Mouse (Mus musculus): Measurements from ENCODE around the gene Ubxn6.
A peak's percentile ranks its signal among the peaks of the same experiment; 100 is the strongest.

Gene Ubxn6

GRCm38 (mm10) chr17:56055945-56056678, 18.7 kb downstream of the Ubxn6 start:
- no peak for DNase-seq (ENCODE audit: low read depth, low spot score)

GRCm38 (mm10) chr17:56054938-56055337, 19.9 kb downstream of the Ubxn6 start:
- DNase-seq (ENCODE audit: low read depth, low spot score) = no peak

- DNase-seq (ENCODE audit: low read depth, low spot score) = no peak
Measured at GRCm38 (mm10) chr17:56051369-56051768, 23.5 kb downstream of the Ubxn6 start.

- no peak for DNase-seq (ENCODE audit: low read depth, low spot score)
Measured at GRCm38 (mm10) chr17:56040857-56041163, 34.0 kb downstream of the Ubxn6 start.

DNA sequence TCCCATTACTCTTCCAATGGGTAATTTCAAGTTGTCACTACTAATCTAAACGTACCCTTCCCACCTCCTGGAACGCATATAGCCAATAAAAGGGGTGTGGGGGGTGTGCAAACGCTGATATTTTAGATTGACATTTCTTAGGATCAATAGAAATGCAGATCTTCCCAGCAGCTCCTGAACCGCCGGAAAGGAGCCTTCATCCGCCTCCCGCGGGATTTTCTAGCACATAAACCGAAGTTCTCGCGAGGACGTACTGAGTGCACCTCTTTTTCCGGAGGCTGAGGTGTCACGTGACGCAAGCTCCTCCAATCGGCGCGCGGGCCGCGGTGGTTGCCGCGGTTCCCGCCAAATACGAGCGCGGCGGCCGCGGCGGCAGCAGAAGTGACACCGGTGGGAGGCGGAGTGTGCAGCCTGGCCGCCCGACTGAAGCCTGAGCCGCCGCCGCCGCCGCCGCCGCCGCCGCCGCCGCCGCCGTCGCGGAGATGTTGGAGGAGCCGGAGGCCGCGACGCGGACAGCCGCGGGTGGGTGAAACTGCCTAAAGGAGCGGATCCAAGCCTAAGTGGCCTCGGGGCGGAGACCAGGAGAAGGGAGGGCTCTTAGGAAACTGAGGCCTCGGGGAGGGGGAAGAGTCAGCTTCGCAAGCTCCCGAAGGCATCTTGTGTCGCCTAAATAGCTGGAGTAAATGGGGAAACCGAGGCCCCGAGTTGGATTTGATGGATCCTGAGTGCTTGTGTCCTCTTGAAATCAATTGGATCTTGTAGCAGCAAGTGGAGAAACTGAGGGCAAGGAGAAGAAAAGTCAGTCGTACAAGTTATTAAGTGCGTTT, 34.6 kb downstream of the Ubxn6 start, which contains the start of gene Chaf1a:
TSS of gene Chaf1a (plus strand) at position 410 of the 827 bp plus-strand sequence.
- DNase-seq (ENCODE audit: low read depth, low spot score) = peak; percentile 97

DNA sequence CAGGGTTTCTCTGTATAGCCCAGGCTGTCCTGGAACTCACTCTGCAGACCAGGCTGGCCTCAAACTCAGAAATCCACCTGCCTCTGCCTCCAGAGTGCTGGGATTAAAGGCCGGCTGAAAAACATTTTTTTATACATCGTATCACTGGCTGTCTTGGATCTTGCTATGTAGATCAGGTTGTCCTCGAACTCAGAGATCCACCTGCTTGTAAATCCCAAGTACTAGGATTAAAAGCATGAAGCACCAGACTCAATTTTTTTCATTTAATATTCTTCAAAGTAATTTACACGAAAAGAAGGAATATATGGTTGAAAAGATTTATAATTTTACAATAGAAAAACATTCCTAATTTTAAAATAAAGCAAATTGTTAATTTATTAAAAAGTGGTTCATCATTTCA, 35.5 kb downstream of the Ubxn6 start:
- no peak for DNase-seq (ENCODE audit: low read depth, low spot score)

DNA sequence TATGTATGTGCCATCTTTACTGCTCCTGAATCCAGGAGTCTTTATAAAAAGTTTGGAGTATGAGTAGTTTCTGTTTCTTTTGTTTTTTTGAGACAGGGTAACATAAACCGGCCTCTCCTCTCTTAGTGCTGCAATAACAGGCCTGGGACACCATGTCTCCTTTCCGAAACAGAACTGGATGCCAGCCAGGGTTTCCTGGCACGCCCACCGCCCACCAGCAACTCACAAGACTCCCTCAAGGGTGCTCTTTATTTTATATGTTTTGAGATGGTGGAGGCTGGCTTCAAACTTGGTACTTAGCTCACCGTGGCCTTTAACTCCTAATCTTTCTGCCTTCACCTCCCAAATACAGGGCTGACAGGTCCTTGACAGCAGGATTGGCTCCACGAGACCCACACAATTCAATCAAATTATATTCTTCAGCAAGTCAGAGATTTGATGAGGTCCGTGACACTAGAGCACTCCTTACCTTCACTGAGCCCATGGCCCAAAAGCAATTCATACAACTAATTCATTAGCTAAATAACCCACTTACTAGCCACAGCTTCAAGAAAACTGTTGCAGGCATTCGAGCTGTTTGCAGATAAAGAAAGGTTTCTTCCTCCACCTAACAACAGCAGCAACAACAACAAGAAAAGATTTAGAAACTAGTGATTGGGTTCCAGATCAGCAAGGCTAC, 36.1 kb downstream of the Ubxn6 start:
- no peak for DNase-seq (ENCODE audit: low read depth, low spot score)

- DNase-seq (ENCODE audit: low read depth, low spot score) = no peak
Measured at GRCm38 (mm10) chr17:56036901-56037287, 37.9 kb downstream of the Ubxn6 start.

DNA sequence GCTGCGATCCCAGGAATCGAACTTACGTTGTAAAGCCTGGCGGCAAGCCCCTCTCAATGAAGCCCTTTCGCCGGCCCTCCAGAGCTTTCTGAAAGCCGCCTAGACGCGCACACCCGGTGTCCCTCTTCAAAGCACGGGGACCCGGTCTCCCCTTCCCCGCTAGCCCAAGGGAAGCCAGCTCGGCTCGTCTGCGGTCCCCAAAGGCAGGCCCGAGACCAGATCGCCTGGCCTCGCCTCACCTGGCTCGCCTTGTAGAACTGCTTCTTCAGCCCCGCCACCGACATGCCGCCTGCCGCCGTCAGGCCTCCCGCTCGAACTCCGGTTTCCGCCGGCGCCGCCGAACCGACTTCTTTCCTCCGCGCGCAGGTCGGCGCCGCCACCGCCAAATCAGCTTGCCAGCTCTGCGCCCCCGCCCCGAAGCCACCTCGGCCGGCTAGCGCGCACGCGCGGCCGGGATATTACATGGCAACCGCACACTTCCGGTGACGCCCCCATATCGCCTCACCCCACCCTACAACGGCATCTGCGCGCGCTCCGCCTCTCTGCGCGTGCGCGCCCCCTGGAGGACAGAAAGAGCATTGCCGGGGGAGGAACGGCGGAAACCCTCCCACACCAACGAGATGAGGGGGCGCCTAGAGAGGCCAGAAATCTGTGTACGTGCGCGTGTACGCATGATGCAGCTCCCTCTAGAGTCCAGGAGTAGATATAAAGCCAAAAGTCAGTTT, 38.5 kb downstream of the Ubxn6 start, which contains the start of gene Sh3gl1:
TSS of gene Sh3gl1 (minus strand) at position 460 of the 725 bp plus-strand sequence.
- peak; percentile 98 for DNase-seq (ENCODE audit: low read depth, low spot score)

DNA sequence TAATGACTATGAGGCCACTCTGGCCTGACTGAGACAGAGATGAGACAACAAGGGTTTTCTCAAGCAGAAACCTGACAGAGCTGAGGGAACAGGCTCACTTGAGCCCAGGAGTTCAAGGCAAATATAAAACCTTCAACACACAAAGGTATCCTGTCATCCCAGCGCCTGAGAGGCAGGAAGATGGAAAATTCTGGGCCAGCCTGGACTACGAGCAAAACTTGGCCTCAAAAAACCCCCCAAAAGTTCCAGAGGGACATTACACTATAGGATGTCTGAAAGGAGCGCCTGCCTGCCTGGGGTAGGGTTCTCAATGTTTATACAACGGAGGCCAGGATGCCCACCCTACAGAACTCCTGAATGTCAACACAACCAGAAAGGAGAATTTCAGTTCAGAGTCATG, 39.6 kb downstream of the Ubxn6 start:
- no peak for DNase-seq (ENCODE audit: low read depth, low spot score)

DNA sequence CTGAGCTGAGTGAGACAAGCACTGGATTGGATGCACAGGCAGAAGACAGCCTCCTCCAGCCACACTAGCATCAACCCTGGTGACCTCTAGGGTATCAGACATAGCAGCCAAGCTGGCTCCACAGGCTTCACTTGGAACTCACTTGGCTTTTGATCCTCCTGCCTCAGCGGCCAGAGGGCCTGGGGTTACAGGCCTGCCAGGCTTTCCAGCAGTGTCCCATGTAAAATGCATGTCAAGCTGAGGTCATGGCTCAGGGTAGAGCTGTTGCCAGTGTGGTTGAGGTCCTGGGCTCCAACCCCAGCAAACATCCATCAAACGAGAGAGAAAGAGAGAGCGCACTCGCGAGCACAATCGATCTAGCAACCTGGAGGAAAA, 40.1 kb downstream of the Ubxn6 start:
- no peak for DNase-seq (ENCODE audit: low read depth, low spot score)

DNA sequence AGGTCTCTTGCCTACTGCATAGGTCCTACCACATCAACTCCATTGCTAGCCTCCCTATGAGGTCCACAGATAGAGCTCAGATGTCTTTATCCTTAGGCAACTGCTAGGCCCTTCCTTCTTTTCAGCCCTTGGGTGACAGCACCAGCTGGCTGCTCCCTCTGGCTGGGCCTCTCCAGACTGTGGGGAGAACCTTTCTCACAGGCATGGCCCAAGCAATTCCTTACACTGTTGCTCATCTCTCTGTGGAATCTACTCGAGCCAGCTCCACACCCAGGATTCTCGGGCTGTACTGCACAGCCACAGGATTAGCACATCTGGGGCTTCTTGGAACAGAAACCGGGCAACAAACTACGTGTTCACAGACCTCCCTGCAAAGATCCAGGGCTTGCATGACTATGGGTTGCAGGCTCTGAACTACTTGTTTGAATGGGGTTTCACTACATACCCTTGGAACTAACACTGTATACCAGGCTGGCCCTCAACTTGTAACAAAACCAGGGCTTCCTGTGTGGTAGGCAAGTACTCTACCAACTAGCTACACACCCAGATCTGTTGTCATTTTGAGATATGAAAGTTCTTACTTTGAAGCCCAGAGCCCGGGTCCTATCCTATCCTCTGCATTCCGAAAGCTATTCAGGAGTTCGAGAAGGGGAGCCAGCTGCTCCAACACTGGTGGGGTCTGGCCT, 40.6 kb downstream of the Ubxn6 start:
- DNase-seq (ENCODE audit: low read depth, low spot score) = no peak

GRCm38 (mm10) chr17:56032831-56033230, 42.0 kb downstream of the Ubxn6 start:
- DNase-seq (ENCODE audit: low read depth, low spot score) = no peak

DNA sequence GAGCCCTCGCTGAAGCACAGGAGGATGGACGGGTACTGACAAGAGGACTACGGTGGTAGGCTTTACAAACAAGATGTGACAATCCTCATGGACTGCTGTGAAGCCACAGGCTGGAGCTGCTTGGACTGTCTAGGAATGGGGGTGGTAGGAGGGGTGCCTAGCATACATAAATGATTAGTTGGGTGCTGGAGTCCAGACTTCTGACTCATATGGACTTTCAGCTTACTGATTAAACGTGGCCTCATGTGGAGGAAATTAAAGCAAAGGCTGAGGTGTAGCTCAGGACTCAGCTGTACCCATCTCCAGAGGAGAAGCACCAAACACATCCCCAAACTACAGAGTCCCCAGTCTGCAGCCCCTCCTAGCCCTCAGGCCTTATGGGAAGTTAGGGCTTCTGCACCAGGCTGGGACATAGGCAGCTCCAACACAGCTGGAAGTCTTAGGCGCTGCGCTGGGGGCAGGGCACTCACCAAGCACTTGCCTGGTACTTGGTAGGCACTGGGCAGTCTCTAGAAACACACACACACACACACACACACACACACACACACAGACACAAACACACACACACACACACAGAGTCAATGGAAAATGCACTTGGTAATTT, 42.6 kb downstream of the Ubxn6 start:
- no peak for DNase-seq (ENCODE audit: low read depth, low spot score)

GRCm38 (mm10) chr17:56031431-56031830, 43.4 kb downstream of the Ubxn6 start:
- no peak for DNase-seq (ENCODE audit: low read depth, low spot score)

- no peak for DNase-seq (ENCODE audit: low read depth, low spot score)
Measured at GRCm38 (mm10) chr17:56030919-56031318, 43.9 kb downstream of the Ubxn6 start.

- no peak for DNase-seq (ENCODE audit: low read depth, low spot score)
Measured at GRCm38 (mm10) chr17:56030238-56030870, 44.5 kb downstream of the Ubxn6 start.

DNA sequence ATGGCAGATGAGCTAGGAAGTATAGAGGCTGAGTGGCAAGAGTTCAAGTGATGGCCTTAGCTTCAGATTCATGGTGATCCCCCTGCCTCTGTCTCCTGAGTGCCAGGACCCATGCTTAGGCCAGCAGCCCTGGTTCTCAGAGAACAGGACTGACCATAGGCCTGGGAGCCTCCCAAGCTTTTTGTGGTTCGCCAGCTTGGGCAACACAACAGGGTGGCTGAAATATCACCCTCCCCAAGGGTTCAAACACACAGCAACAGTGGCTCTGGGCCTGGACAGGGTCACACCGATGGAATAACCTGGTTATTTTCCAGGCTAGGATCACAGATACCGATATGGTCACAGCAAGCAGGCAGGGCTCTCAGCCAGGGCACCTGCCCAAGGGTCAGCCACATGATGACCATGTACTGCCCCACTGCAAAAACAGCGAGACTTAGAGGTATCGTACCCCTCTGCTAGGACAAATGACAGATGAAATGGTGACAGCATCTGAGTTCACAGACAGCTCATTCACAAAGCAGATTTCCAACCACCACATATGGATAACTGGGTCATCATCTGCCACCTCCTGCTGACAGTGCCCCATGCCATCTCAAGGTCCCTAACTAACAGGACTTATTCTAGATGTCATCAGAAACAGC, 46.9 kb downstream of the Ubxn6 start:
- DNase-seq (ENCODE audit: low read depth, low spot score) = no peak

- no peak for DNase-seq (ENCODE audit: low read depth, low spot score)
Measured at GRCm38 (mm10) chr17:56026881-56027280, 47.9 kb downstream of the Ubxn6 start.

GRCm38 (mm10) chr17:56026303-56026702, 48.5 kb downstream of the Ubxn6 start:
- DNase-seq (ENCODE audit: low read depth, low spot score) = no peak

Measured in embryo, embryonic 11.5 days (tissue).